Mouse (Mus musculus): ENCODE measurements around the gene Stxbp5. TPM values are rescaled to one million over a fixed set of nuclear protein-coding genes. Genes with fewer than 3 reads are reported as not detected.
A peak's percentile ranks its signal among the peaks of the same experiment; 100 is the strongest.

Stxbp5 gene
- polyA plus RNA-seq, 1 experiment from 2014 or later = 8.5 TPM

DNA sequence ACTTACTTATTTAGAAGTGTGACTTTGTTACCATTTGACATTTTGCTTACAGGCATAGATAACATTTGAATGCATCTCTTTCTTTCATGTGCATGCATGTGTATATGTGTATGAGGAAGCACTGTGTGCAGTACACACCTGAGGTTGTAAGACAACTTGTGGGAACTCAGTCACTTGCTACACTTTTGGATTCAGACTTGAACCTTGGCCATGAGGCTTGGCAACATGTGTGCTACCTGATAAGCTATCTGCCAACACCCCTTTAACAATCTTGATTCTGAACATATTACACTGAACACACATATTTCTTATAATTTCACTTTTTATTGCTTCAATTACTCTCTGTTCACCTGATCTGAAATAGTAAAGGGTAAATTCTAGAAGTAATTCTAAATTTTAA, 106.5 kb downstream of the Stxbp5 start:
- Histone ChIP-seq H3K9me3 (no peaks in the 10 kb centered on the region), H3K9ac (no peak overlapping the region), H3K4me2 (replicated peaks) (no peak overlapping the region), H3K27me3 (replicated peaks) (no peaks in the 10 kb centered on the region), H3K36me3 (peaks cover 10% of the 10 kb centered on the region; the same call in 1 of the 2 replicates), H3K27ac (no peak overlapping the region), H3K4me1 (no peaks in the 10 kb centered on the region), H3K4me3 (no peak overlapping the region)
- ATAC-seq (ENCODE audit: low FRiP score, low read depth) = no peak

DNA sequence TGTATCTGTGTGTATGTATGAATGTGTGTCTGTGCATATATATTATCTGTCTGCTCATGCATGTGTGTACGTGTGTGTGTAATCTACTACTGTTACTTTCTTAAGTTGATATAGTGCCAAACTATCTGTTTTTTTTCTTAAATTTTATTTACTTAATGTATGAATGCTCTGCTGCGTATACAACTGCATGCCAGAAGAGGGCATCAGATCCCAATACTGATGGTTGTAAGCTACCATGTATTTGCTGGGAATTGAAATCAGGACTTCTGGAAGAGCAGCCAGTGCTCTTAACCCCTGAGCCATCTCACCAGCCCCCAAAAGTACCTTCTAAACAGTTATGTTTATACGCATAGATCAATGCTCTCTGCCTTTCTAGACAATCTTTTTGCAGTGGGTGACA, 109.9 kb downstream of the Stxbp5 start:
- H3K27me3 ChIP-seq (replicated peaks) = no peaks in the 10 kb centered on the region
- WGBS = 88% methylated on average over 3 of the region's 3 CpGs
- no peaks in the 10 kb centered on the region for H3K4me1 ChIP-seq
- H3K4me2 ChIP-seq (replicated peaks) = no peak overlapping the region
- H3K9ac ChIP-seq = no peak overlapping the region
- no peak overlapping the region for H3K4me3 ChIP-seq
- 0 out of 2 replicates have a peak, but pooled peaks cover 2% of the 10 kb centered on the region for H3K36me3 ChIP-seq
- H3K27ac ChIP-seq = no peak overlapping the region
- ATAC-seq (ENCODE audit: low FRiP score, low read depth) = no peak
- H3K9me3 ChIP-seq = no peaks in the 10 kb centered on the region

DNA sequence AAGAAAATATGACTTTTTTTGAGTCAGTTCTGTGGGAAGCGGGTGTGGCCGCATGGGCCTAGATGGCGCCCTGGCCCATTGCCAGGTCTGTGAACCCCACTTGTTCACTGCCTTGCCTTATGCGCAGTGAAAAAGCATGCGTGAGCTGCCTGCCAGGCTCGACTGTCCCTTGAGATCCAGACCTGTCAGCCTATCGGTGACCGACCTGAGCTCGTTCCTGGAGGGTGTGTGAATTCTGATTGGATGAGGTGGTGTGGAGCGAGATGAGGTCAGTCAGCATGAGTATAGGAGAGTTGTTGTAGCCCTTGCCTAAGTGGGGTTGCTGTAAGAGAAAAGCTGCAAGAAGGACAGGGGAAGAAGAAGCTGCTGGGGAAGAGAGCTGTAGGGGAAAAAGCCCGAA, 114.4 kb downstream of the Stxbp5 start:
- ATAC-seq (ENCODE audit: low FRiP score, low read depth) = no peak
- WGBS = 89% methylated on average over 11 of the region's 11 CpGs
- Histone ChIP-seq H3K4me3 (no peak overlapping the region), H3K9ac (no peak overlapping the region), H3K27ac (no peak overlapping the region), H3K9me3 (no peaks in the 10 kb centered on the region), H3K27me3 (replicated peaks) (no peaks in the 10 kb centered on the region), H3K4me1 (no peaks in the 10 kb centered on the region), H3K36me3 (no peaks in the 10 kb centered on the region), H3K4me2 (replicated peaks) (no peak overlapping the region)

DNA sequence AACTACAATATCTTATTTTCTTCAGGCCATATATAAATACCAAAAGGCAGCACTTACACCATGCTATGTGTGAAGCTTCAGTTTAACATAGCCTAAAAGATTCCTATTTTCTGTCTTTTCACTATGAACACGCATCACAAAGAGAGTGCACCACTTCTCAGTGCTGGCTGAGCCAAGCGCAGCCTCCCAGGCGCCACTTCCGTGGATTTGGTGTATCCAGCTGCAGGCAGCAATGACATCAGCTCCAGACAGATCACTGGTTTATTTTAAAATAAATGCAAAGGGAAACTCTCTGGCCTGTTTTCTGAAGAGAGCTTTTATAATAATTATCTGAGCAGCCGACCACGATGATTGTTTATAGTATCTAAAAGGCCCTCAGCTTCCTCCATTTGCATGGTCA, 115.2 kb downstream of the Stxbp5 start:
- Histone ChIP-seq H3K27ac (no peak overlapping the region), H3K9ac (no peak overlapping the region), H3K4me3 (no peak overlapping the region), H3K4me1 (no peaks in the 10 kb centered on the region), H3K36me3 (no peaks in the 10 kb centered on the region), H3K27me3 (replicated peaks) (no peaks in the 10 kb centered on the region), H3K9me3 (no peaks in the 10 kb centered on the region), H3K4me2 (replicated peaks) (no peak overlapping the region)
- no peak for ATAC-seq (ENCODE audit: low FRiP score, low read depth)
- 93% methylated on average over 6 of the region's 6 CpGs for WGBS

DNA sequence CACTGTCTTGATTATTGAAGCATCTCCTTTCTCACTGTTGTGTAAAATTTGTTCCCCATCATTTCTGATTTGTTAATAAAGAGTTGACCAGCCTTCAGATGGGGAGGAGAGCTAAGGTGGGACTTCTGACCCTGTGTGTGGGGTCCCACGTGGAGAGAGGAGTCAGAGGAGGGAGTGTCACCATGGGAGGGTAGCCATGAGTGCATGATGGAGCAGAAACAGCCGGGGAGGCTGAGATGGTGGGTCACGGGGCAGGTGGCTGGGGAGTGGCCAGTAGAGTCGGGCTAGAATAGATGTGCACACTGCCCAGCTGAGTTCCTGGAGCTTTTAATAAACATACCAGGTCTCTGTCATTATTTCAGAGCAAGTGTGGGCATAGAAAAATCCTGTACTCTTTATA, 121.0 kb downstream of the Stxbp5 start:
- 64% methylated on average over 4 of the region's 4 CpGs for WGBS
- H3K27ac ChIP-seq = no peak overlapping the region
- no peak overlapping the region for H3K9ac ChIP-seq
- H3K9me3 ChIP-seq = no peaks in the 10 kb centered on the region
- no peaks in the 10 kb centered on the region for H3K4me1 ChIP-seq
- no peak overlapping the region for H3K4me3 ChIP-seq
- H3K27me3 ChIP-seq (replicated peaks) = no peaks in the 10 kb centered on the region
- no peaks in the 10 kb centered on the region for H3K36me3 ChIP-seq
- H3K4me2 ChIP-seq (replicated peaks) = no peak overlapping the region
- ATAC-seq (ENCODE audit: low FRiP score, low read depth) = no peak

DNA sequence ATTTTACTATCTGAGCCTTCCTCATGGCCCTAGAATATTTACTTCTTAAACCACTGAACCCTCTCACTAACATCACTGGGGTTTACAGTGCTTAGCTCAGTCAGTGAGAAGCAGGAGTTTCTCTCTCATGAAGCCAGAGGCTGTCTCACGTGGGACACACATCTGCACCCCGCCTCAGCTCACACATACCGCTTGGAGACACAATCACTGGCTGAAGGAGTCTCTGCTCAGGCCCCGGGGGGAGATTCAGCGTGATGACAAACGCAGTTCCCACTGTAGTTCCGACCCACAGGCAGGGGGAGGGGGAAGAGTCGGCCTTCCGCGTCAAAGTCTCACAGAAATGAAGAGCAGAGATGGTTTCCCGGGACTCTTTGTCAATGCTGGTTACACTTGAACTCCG, 130.6 kb downstream of the Stxbp5 start:
- ATAC-seq (ENCODE audit: low FRiP score, low read depth) = no peak
- 78% methylated on average over 12 of the region's 12 CpGs for WGBS

DNA sequence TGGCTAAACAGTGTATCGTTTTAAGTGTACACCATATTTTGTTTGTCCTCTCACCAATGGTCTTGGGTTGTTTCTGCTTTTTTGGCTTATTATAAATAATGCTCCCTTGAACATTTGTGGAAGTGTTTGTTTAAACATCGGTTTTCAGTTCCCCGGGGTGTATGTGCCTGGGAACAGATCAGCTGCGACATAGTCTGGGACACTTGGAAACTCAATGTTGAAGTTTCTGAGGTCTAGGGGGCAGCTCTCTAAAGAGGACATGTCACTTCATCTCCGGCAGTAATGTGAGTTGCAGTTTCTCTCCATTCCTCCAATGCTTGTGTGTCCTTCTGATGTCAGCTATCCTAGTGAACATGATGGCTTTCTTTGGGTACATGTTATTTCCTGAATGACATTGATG, 137.0 kb downstream of the Stxbp5 start:
- H3K27ac ChIP-seq = no peak overlapping the region
- peaks cover 28% of the 10 kb centered on the region for H3K36me3 ChIP-seq
- no peak overlapping the region for H3K9ac ChIP-seq
- no peak overlapping the region for H3K4me2 ChIP-seq (replicated peaks)
- no peaks in the 10 kb centered on the region for H3K4me1 ChIP-seq
- ATAC-seq (ENCODE audit: low FRiP score, low read depth) = no peak
- no peaks in the 10 kb centered on the region for H3K9me3 ChIP-seq
- H3K27me3 ChIP-seq (replicated peaks) = no peaks in the 10 kb centered on the region
- H3K4me3 ChIP-seq = no peak overlapping the region
- 93% methylated on average over 5 of the region's 5 CpGs for WGBS

More for the DNA sequence above, 130.6 kb downstream of the Stxbp5 start:
- Histone ChIP-seq H3K4me2 (replicated peaks) (no peak overlapping the region), H3K36me3 (peaks cover 8% of the 10 kb centered on the region; the same call in 1 of the 2 replicates), H3K27ac (no peak overlapping the region), H3K9ac (no peak overlapping the region), H3K27me3 (replicated peaks) (no peaks in the 10 kb centered on the region), H3K4me1 (no peaks in the 10 kb centered on the region), H3K9me3 (no peaks in the 10 kb centered on the region), H3K4me3 (no peak overlapping the region)

DNA sequence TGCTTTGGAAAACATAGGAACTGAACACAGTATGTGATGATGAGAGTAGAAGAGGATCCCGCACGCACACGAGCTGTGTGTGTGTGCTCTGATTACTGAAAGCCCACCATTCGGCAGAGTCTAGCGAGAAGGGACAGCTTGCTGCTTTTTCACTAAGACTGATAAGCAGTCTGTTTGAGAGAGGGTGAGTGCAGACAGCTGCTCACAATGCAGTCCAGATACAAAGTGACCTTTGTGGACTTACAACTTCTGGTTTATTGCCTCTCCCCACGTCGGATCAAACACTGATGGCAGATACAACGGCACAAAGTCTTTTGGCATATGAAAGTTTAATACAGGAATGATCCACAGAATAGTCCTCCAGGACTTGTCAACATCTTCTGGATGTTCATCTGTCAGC, 140.6 kb downstream of the Stxbp5 start:
- 80% methylated on average over 8 of the region's 8 CpGs for WGBS
- H3K27me3 ChIP-seq (replicated peaks) = no peaks in the 10 kb centered on the region

DNA sequence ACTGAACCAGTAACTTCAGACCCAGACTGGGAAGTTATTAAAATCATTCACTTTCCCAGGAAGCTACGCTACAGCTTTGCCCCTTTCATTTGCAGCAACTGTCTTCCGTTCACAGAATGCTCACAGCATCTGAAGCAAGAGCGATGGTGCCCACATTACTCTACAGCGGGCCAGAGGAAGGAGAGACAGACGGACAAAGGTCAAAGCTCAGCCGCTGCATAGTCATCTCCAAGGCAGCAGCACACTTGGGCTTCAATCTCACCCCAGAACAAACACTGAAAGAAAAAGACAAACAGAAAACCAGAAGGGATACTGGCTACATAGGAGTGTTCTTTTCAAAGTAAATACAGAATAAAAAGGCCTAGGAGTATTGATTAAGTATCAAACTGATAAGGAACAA, 144.3 kb downstream of the Stxbp5 start:
- no peak for ATAC-seq (ENCODE audit: low FRiP score, low read depth)
- Histone ChIP-seq H3K9ac (no peak overlapping the region), H3K4me2 (replicated peaks) (no peak overlapping the region), H3K27me3 (replicated peaks) (no peaks in the 10 kb centered on the region), H3K9me3 (no peaks in the 10 kb centered on the region), H3K4me1 (no peaks in the 10 kb centered on the region), H3K36me3 (peaks cover 10% of the 10 kb centered on the region), H3K4me3 (no peak overlapping the region), H3K27ac (no peak overlapping the region)
- WGBS = 72% methylated on average over 6 of the region's 6 CpGs

More for the DNA sequence above, 140.6 kb downstream of the Stxbp5 start:
- H3K9me3 ChIP-seq = no peaks in the 10 kb centered on the region
- H3K27ac ChIP-seq = no peak overlapping the region
- no peak overlapping the region for H3K4me2 ChIP-seq (replicated peaks)
- no peak overlapping the region for H3K4me3 ChIP-seq
- ATAC-seq (ENCODE audit: low FRiP score, low read depth) = no peak
- H3K9ac ChIP-seq = no peak overlapping the region
- peaks cover 20% of the 10 kb centered on the region for H3K36me3 ChIP-seq
- H3K4me1 ChIP-seq = no peaks in the 10 kb centered on the region

DNA sequence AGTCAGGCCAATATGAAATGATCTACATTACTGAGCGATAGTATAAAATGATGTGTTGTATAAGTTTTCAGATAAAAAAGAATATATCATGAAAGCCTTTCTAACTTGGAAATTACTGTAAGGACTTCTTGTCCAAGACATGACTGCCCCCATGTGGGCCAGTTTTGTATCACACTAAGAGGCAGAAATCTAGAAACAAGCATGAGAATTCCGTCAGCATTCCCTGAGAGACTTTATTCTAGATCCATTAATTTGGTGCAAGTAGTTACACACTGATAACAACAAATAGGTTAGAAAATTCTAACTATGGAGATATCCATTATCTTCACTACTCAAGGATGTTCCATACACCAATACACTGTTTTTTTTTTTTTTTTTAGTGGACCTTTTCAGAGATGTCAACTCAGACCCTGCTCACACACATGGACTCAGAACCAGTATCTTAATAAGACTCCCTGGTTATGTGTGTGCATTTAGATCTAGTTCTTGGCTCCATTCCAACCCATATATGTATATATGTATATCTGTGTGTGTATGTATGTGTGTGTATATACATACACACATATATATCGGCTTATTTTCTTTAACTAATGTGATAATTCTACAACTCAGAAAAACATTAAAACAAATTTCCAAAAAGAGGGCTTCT, 145.9 kb downstream of the Stxbp5 start:
- Histone ChIP-seq H3K4me1 (no peaks in the 10 kb centered on the region), H3K27ac (no peak overlapping the region), H3K27me3 (replicated peaks) (no peaks in the 10 kb centered on the region), H3K36me3 (peaks cover 5% of the 10 kb centered on the region; the same call in 1 of the 2 replicates), H3K9me3 (no peaks in the 10 kb centered on the region), H3K4me3 (no peak overlapping the region), H3K9ac (no peak overlapping the region), H3K4me2 (replicated peaks) (no peak overlapping the region)
- WGBS = 49% methylated on average over 3 of the region's 3 CpGs
- no peak for ATAC-seq (ENCODE audit: low FRiP score, low read depth)

DNA sequence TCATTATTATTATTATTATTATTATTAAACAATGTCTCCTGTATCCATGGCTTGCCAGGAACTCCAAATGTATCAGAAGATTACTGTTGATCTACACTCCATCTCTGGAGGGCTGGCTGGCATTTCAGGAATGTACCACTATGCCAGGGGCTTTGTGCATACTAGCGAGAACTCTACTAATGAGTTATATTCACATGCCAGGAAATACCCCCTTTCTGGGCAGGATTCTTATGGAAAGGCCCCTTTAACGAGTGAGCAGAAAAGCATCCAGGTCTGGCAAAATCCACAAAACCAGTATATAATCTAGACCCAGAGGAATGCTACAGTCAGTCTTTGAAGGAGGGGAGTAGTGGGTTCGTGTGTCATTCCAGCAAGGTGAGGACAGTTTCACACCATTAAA, 167.0 kb downstream of the Stxbp5 start:
- no peak overlapping the region for H3K27ac ChIP-seq
- H3K9ac ChIP-seq = no peak overlapping the region
- H3K4me2 ChIP-seq (replicated peaks) = no peak overlapping the region
- 86% methylated on average over 3 of the region's 3 CpGs for WGBS
- no peaks in the 10 kb centered on the region for H3K36me3 ChIP-seq
- no peak for ATAC-seq (ENCODE audit: low FRiP score, low read depth)
- no peaks in the 10 kb centered on the region for H3K4me1 ChIP-seq
- H3K9me3 ChIP-seq = no peaks in the 10 kb centered on the region
- H3K27me3 ChIP-seq (replicated peaks) = no peaks in the 10 kb centered on the region
- H3K4me3 ChIP-seq = no peak overlapping the region

DNA sequence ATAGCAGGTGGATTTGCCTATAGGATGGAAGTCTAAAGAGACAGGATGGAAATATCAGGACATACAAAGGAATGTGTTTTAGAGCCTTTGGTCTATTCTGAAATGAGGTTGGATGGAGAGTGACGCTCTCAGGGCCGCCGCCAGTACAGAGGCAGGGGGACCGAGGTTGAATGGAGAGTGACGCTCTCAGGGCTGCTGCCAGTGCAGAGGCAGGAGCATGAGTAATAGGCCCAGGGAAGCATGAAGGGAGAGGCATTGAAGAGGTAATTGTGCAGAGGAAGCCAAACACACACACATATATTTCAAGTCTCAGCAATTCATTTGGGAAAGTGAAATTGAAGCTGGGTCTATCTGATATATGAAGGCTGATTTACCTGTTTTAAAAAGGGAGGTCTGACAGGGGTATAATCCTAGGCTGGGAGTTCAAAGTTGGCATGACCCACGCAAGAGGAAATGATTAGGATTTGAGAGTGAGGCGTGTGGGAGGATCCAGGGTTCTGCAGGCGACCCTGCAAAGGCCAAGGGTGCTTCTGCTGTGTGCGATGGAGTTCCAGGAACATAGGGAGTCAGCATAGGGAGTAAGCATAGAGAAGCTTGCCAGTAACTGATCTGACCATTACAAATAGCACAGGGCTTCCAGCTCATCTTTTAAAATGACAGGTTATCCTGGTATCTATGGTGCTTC, 168.7 kb downstream of the Stxbp5 start:
- peak; percentile 41; the same call in 1 of the 2 replicates for ATAC-seq (ENCODE audit: low FRiP score, low read depth)
- H3K4me1 ChIP-seq = no peaks in the 10 kb centered on the region
- H3K36me3 ChIP-seq = no peaks in the 10 kb centered on the region
- no peak overlapping the region for H3K4me3 ChIP-seq
- H3K4me2 ChIP-seq (replicated peaks) = no peak overlapping the region
- no peak overlapping the region for H3K9ac ChIP-seq
- WGBS = 72% methylated on average over 9 of the region's 9 CpGs
- no peaks in the 10 kb centered on the region for H3K27me3 ChIP-seq (replicated peaks)
- H3K27ac ChIP-seq = no peak overlapping the region
- no peaks in the 10 kb centered on the region for H3K9me3 ChIP-seq

Measured in neural tube, embryonic 12.5 days (tissue).